Mouse (Mus musculus) ES-Bruce4 (cell line): ENCODE data around the gene Memo1. TPM values are rescaled to one million over a fixed set of nuclear protein-coding genes. Genes with fewer than 3 reads are reported as not detected.
A peak's percentile ranks its signal among the peaks of the same experiment; 100 is the strongest.

Source experiments
- H3K27ac ChIP-seq: 2 replicates; pipeline ENCODE4 v1.5.1; 2012; ENCODE audit warnings: low read length, inconsistent platforms; ENCODE audit not compliant: insufficient read depth
- H3K27me3 ChIP-seq: 2 replicates; pipeline ENCODE4 v1.6.1; 2012; ENCODE audit warnings: mild to moderate bottlenecking, low read length, inconsistent platforms; ENCODE audit not compliant: control insufficient read depth, poor library complexity, insufficient read depth, severe bottlenecking
- H3K36me3 ChIP-seq: 2 replicates; pipeline ENCODE4 v1.6.1; 2012; ENCODE audit warnings: inconsistent platforms, mild to moderate bottlenecking, low read length, moderate library complexity; ENCODE audit not compliant: control insufficient read depth, poor library complexity, insufficient read depth, severe bottlenecking
- H3K4me1 ChIP-seq: one replicate; pipeline ENCODE4 v1.8.1; 2011; ENCODE audit warnings: low read length; ENCODE audit not compliant: control insufficient read depth, insufficient read depth
- H3K4me3 ChIP-seq: 2 replicates; pipeline ENCODE4 v1.5.1; 2011; ENCODE audit warnings: low read depth, mild to moderate bottlenecking, low read length
- H3K9ac ChIP-seq: 2 replicates; pipeline ENCODE4 v1.6.1; 2012; ENCODE audit warnings: low read depth, mild to moderate bottlenecking, inconsistent platforms; ENCODE audit not compliant: poor library complexity, severe bottlenecking
- H3K9me3 ChIP-seq: replicated peaks from 2 replicates; pipeline ENCODE4 v1.6.1; 2012; ENCODE audit warnings: mild to moderate bottlenecking, low read length, inconsistent platforms; ENCODE audit not compliant: control insufficient read depth, poor library complexity, insufficient read depth, severe bottlenecking
- CTCF ChIP-seq: IDR thresholded peaks from one replicate; pipeline ENCODE4 v1.8.1; 2011; ENCODE audit warnings: low read depth, low read length
- EP300 ChIP-seq: IDR thresholded peaks from 2 replicates; pipeline ENCODE4 v1.6.1; 2011; ENCODE audit warnings: low read depth, low read length; ENCODE audit not compliant: insufficient read depth
- POLR2A ChIP-seq: IDR thresholded peaks from one replicate; pipeline ENCODE4 v1.8.1; 2011; ENCODE audit warnings: low read length; ENCODE audit not compliant: insufficient read depth
- polyA plus RNA-seq: library from polyadenylated mRNA; stranded (reverse); fragments of >200 nt; gene quantifications from 2 replicates; pipeline ENCODE4 v1.2.4, GENCODE M21; 2011; ENCODE audit warnings: low read depth; ENCODE audit not compliant: missing spikeins, insufficient read depth, insufficient read length

Gene Memo1
- polyA plus RNA-seq, 1 experiment = 74.6 TPM

DNA sequence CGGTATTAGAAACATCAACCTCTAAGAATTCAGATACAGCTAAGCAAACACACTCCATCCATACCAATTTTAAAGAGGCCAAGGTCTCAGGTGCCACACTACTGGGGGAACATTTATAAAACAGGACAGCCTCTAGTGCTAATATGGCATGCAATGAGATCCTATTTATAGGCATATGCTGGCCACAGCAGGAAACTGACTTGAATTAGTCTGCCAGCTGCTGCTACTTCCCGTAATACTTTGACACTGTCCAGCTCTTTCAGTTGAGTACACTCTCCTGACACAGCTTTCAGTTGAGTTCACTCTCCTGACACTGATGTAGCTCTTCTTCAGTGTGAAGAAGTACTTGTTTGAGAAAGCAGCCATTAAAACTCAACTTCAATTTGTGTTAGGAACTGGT is 99.4 kb downstream of the Memo1 start:
- no peak for TF ChIP-seq POLR2A
- TF ChIP-seq EP300 = no peak
- TF ChIP-seq CTCF = no peak
- Histone ChIP-seq H3K27ac (no peak overlapping the region), H3K36me3 (no peaks in the 10 kb centered on the region; the same call in 1 of the 2 replicates), H3K9me3 (no peaks in the 10 kb centered on the region), H3K4me3 (no peak overlapping the region), H3K9ac (no peak overlapping the region), H3K4me1 (no peaks in the 10 kb centered on the region), H3K27me3 (no peaks in the 10 kb centered on the region)

DNA sequence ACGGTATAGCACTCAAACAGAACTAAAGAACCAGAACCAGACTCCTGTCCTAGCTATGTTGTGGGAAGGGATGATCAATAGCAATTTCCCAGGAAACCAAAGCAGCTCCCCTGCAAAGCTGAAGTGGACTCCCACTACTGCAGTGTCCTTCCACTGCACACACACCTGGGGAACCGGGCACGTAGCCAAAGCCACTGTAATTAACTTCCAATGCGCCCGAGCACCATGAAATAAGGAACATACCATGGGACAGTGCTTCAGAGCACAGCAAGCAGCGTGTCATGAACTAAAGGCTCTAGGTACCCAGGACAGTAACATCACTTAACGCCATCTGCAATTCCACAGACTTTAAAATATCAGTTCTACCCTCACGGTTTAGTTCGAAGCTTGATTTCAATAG is 100.6 kb downstream of the Memo1 start:
- Histone ChIP-seq H3K27me3 (no peaks in the 10 kb centered on the region), H3K9me3 (no peaks in the 10 kb centered on the region), H3K36me3 (no peaks in the 10 kb centered on the region; the same call in 1 of the 2 replicates), H3K9ac (no peak overlapping the region), H3K4me3 (no peak overlapping the region), H3K4me1 (no peaks in the 10 kb centered on the region), H3K27ac (no peak overlapping the region)
- no peak for TF ChIP-seq CTCF
- TF ChIP-seq EP300 = no peak
- no peak for TF ChIP-seq POLR2A

DNA sequence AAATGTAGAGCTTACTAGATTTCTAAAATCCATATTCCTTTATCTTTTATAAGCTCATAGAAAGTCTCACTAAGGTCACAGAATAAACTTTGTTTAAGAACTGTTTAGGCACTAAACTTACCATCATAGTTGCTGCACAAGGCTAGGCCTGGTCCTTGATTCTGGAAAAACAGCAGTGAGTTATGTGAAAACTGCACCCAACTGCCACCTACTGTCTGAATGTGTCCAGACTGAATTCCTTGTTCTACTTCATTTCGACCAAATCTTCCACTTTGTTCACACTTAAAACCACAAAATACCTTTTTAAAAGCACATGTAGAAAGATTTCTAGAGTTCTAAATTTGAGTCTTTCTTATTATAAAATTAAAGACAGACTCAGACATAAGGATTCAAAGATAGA is 101.9 kb downstream of the Memo1 start:
- Histone ChIP-seq H3K27me3 (no peaks in the 10 kb centered on the region), H3K4me3 (no peak overlapping the region), H3K36me3 (no peaks in the 10 kb centered on the region; the same call in 1 of the 2 replicates), H3K9ac (no peak overlapping the region), H3K27ac (no peak overlapping the region), H3K4me1 (no peaks in the 10 kb centered on the region), H3K9me3 (no peaks in the 10 kb centered on the region)
- TF ChIP-seq POLR2A (no peak), CTCF (no peak), EP300 (no peak)

DNA sequence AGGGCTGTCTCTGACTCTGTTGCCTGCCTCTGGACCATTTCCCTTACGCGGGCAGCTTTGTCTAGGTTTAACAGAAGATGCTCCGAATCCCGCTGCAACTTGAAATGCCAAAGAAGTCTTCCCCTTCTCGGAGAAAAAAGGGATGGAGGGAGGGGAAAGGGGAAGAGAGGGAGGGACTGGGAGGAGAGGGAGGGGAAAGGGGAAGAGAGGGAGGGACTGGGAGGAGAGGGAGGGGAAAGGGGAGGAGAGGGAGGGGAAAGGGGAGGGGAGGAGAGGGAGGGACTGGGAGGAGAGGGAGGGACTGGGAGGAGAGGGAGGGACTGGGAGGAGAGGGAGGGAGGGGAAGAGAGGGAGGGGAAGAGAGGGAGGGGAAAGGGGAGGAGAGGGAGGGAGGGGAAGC is 103.9 kb downstream of the Memo1 start:
- TF ChIP-seq CTCF (no peak), POLR2A (no peak), EP300 (no peak)
- Histone ChIP-seq H3K27ac (no peak overlapping the region), H3K4me1 (no peaks in the 10 kb centered on the region), H3K27me3 (no peaks in the 10 kb centered on the region), H3K9me3 (no peaks in the 10 kb centered on the region), H3K9ac (no peak overlapping the region), H3K36me3 (no peaks in the 10 kb centered on the region), H3K4me3 (peak overlapping the region; percentile 68)

DNA sequence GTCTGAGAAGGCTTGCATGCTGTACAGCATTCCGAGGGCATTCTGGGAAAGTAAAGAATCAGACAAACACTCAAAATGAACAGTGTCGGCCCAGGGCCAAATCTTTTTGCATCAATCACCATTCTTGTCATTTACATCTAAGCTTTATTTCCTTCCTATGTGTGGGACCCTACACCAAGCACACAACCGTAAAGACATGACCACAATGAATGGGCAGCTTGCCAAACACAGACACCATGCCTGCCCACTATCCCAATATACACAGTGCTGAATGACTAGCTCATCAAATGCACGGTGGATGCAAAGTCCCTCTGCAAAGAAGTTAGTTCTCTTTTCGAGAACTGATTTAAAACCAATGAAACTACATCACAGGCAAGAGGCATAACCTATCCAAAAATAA is 109.1 kb downstream of the Memo1 start:
- Histone ChIP-seq H3K36me3 (no peaks in the 10 kb centered on the region), H3K4me3 (no peak overlapping the region), H3K27me3 (no peaks in the 10 kb centered on the region), H3K9ac (no peak overlapping the region), H3K9me3 (no peaks in the 10 kb centered on the region), H3K4me1 (no peaks in the 10 kb centered on the region), H3K27ac (no peak overlapping the region)
- TF ChIP-seq EP300 (no peak), CTCF (no peak), POLR2A (no peak)

DNA sequence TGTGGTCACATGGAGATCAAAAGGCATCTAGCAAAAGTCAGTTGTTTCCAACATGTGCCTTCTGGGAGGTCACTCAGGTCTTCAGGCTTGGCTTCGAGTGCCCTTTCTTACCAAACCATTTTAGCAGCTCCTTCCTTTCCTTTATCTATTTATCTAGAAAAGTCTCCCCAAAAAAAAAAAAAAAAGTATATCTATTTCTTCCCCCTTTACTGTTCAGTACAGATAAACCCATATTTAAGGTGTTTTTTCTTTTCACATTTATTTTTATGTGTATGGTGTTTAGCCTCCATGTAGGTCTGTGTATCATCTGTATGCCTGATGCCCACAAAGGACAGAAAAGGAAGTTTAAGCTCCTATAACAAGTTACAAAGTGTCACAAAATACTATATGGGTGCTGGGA is 110.6 kb downstream of the Memo1 start:
- Histone ChIP-seq H3K27me3 (no peaks in the 10 kb centered on the region), H3K9me3 (no peaks in the 10 kb centered on the region), H3K36me3 (no peaks in the 10 kb centered on the region), H3K27ac (no peak overlapping the region), H3K4me1 (no peaks in the 10 kb centered on the region), H3K9ac (no peak overlapping the region), H3K4me3 (no peak overlapping the region)
- TF ChIP-seq CTCF = no peak
- no peak for TF ChIP-seq POLR2A
- TF ChIP-seq EP300 = no peak
